Mouse (Mus musculus) CD4-positive, CD25-positive, alpha-beta regulatory T cell, adult 2 months (primary cell): ENCODE results near the gene Sec14l2.
"Not testable (repeated sequence)": the region's sequence is repeated elsewhere in the genome, so short reads cannot be mapped to it uniquely, and the experiment has no call there.

Experiments
- DNase-seq: peaks from one replicate; pipeline ENCODE4 v3.0.0-alpha.2; 2012; ENCODE audit warnings: low read depth, low spot score

Gene Sec14l2

GRCm38 (mm10) chr11:4133450-4133849 lies 10.2 kb upstream of the Sec14l2 start:
- DNase-seq, result peak; percentile 75

DNA sequence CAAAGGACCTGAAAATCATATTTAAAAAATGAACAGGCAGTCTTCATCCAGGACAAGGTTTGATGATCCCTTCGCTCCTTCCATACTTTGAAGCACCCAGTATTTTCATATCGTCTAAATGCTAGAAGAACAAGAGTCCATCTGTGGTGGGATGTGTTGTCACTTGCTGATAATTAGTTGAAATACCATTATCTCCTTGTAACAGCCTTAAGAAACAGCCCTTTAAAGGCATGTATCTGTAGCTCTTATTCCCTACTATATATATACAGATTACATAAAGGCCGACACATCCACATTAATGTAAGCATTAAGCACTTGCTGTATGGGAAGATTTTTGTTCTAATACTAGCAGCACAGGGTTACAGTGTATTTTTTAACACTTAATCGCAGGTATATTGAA lies 5.2 kb upstream of the Sec14l2 start:
- not testable (repeated sequence) for DNase-seq

DNA sequence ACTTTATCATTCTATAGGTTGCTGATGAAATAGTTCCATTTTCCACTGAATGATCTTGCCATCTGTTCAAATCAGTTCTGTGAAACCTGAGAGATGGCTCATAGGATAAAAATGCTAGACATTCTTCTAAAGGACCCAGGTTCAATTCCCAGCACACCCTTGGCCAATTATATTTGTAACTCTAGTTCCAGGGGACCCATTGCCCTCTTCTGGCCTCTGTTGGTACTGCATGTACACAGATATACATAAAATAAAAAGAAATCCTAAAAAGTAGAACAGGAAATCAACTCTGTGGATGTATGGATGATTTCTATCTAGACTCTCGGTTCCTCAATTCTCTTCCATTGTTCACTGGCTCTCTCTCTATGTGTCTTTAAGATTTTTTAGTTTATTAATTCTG lies 3.8 kb upstream of the Sec14l2 start:
- peak; percentile 36 for DNase-seq

- peak; percentile 67 for DNase-seq
Measured at GRCm38 (mm10) chr11:4123922-4124321, 707 bp upstream of the Sec14l2 start.

DNA sequence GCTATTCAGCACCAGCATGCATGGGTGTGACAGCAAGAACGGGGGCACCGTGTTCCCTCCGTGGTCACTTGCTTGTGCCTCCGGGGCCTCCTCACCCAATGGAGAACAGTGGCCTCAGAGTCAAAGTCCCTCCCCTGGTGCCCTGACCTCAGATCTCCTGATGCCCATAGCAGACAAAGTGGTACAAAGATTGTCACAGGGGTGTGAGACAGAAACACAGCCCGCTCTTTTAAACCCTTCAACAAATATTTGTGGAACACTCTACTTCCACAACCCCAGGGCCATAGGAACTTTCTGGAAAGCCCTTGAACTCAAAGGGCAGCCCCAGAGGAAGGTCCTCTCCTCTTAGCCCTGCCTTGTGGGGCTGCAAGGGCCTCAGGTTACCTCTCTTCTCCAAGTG lies 989 bp downstream of the Sec14l2 start:
- DNase-seq, result no peak

GRCm38 (mm10) chr11:4121691-4122090 lies 1.5 kb downstream of the Sec14l2 start:
- DNase-seq, result no peak

- DNase-seq, result no peak
Measured at GRCm38 (mm10) chr11:4119635-4120034, 3.6 kb downstream of the Sec14l2 start.

- DNase-seq, result peak; percentile 62
Measured at GRCm38 (mm10) chr11:4118081-4118921, 4.9 kb downstream of the Sec14l2 start.

GRCm38 (mm10) chr11:4117372-4118071 lies 5.7 kb downstream of the Sec14l2 start:
- no peak for DNase-seq

- no peak for DNase-seq
Measured at GRCm38 (mm10) chr11:4116458-4117141, 6.6 kb downstream of the Sec14l2 start.

GRCm38 (mm10) chr11:4115407-4115806 lies 7.8 kb downstream of the Sec14l2 start:
- DNase-seq, result no peak

GRCm38 (mm10) chr11:4114541-4114940 lies 8.7 kb downstream of the Sec14l2 start:
- DNase-seq, result not testable (repeated sequence)

DNA sequence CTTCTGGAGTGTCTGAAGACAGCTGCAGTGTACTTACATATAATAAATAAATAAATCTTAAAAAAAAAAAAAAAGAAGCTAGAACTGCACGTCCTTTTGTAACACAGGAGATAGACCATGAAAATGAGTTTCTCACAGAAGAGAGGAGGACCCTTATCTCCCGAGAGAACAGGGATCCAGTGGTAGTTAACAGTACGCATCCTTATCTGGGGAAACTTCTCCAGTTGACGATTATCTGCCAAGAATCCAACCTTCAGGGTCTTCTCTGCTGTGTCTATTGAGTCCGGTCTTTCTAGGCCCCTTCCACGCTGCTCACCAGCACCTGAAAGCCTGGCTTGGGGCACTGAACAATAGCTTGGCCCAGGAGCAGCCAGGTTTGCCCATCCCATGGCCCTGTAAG lies 9.2 kb downstream of the Sec14l2 start:
- no peak for DNase-seq

DNA sequence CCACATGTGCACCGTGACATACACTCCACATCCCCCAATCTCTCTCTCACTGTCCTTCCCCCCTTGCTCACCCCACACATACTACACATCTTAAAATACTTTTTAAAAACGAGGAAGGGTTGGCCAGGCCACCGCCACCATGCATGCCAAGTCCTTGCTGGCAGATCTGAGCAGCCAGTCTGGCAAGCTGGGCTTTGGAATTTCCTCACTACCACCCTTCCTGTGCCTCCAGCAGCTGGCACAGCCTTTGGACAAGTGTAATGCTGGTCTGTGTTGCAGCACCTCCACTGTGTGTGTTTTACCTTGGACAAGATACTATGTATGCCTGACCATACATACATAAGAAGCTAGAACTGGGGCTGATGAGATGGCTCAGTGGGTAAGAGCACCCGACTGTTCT lies 9.7 kb downstream of the Sec14l2 start:
- DNase-seq, result no peak

DNA sequence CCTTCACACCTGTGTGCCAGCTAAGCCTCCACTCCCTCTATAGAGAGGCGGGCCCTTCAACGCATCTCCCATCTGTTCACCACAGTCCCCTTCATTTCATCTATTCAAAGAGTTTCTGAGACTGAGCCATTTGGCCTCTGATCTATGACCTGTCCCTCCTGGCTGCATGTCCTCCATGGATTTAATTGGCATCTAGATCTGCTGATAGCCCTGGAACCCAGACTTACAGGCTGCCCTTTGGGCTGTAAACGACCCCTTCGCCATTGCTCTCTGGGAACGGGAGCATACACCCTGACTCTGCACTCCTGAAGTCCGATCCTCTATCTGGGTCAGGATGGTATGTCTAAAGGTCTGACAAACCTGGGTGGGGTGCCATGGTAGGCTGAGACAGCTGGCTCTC lies 10.4 kb downstream of the Sec14l2 start:
- no peak for DNase-seq

DNA sequence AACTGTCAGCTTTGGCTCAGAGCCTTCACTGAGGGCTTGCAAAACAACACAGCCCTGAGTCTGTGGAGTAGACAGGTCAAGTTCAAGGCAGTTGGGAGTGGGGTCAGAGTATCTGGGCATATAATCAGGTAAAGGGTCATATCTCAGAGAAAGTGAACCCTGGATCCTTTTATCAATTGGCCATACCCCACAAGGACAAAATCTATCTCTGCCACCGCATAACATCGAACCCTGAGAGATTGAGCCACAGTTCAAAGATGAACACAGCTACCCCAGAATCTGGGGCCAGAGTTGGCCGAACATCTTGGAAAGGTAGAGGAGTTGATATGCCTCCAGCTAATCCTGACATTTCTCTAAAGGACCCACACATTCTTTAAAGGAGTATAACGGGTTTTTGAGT lies 11.2 kb downstream of the Sec14l2 start:
- no peak for DNase-seq

DNA sequence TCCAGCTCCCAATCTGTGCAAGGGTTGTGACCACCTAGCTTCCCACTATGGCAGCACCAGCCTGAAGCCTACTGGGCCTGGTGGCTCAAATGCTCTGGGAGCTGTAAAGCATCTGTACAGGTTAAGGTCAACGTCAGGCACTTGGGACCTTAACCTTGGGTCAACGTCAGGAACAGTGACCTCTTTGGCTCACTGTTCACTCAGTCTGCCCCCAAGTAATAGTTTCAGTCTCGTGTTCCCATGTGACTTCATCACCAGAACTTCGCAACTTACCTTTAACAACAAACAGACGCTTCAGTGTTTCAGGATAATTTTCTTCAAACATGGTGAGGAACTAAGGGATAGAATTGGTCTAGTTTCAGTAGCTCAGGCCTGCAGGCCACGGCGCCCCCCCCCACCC lies 14.5 kb downstream of the Sec14l2 start:
- DNase-seq, result no peak

DNA sequence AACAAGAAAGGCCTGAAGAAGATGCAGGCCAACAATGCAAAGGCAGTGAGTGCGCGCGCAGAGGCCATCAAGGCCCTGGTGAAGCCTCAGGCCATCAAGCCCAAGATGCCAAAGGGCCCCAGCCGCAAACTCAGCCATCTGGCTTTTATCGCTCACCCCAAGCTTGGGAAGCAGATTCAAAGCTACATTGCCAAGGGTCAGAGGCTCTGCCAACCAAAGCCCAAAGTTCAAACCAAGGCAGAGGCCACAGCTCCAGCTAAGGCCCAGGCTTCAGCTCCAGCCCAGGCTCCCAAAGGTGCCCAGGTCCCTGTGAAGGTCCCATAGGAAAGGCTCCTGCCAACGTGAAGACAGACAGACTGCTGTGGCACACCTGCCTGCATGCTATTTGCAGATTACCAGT lies 15.3 kb downstream of the Sec14l2 start:
- DNase-seq, result not testable (repeated sequence)

GRCm38 (mm10) chr11:4105444-4105843 lies 17.8 kb downstream of the Sec14l2 start:
- DNase-seq, result no peak

- no peak for DNase-seq
Measured at GRCm38 (mm10) chr11:4104989-4105388, 18.2 kb downstream of the Sec14l2 start.

- no peak for DNase-seq
Measured at GRCm38 (mm10) chr11:4103522-4103921, 19.7 kb downstream of the Sec14l2 start.

- no peak for DNase-seq
Measured at GRCm38 (mm10) chr11:4101851-4102250, 21.4 kb downstream of the Sec14l2 start.
